Mouse (Mus musculus) midbrain, embryonic 15.5 days (tissue): ENCODE results near the gene Rnase4. TPM values are rescaled to one million over a fixed set of nuclear protein-coding genes. Genes with fewer than 3 reads are reported as not detected.

Experiments used
- ATAC-seq: fragments of 200-750 bp; cut with Nextera tagmentation; replicated peaks from 2 replicates; pipeline ENCODE4 v1.8.0; 2017; ENCODE audit warnings: moderate TSS enrichment
- H3K27ac ChIP-seq: fragments of 300-500 bp; sonication (generic); 2 replicates; pipeline ENCODE4 v1.5.1; 2015; ENCODE audit warnings: mild to moderate bottlenecking, inconsistent platforms
- H3K27me3 ChIP-seq: fragments of 300-500 bp; sonication (generic); replicated peaks from 2 replicates; pipeline ENCODE4 v1.6.1; 2015; ENCODE audit warnings: inconsistent platforms
- H3K36me3 ChIP-seq: fragments of 300-500 bp; sonication (generic); replicated peaks from 2 replicates; pipeline ENCODE4 v1.6.1; 2015; ENCODE audit warnings: inconsistent platforms
- H3K4me1 ChIP-seq: fragments of 300-500 bp; sonication (generic); 2 replicates; pipeline ENCODE4 v1.6.1; 2015; ENCODE audit warnings: inconsistent platforms
- H3K4me2 ChIP-seq: fragments of 300-500 bp; sonication (generic); 2 replicates; pipeline ENCODE4 v1.6.1; 2015; ENCODE audit warnings: inconsistent platforms, mild to moderate bottlenecking, moderate library complexity
- H3K4me3 ChIP-seq: fragments of 300-500 bp; sonication (generic); 2 replicates; pipeline ENCODE4 v1.5.1; 2015; ENCODE audit warnings: mild to moderate bottlenecking, inconsistent platforms
- H3K9ac ChIP-seq: fragments of 300-500 bp; sonication (generic); 2 replicates; pipeline ENCODE4 v1.6.1; 2015; ENCODE audit warnings: mild to moderate bottlenecking, inconsistent platforms
- H3K9me3 ChIP-seq: fragments of 300-500 bp; sonication (generic); 2 replicates; pipeline ENCODE4 v1.6.1; 2016; ENCODE audit warnings: inconsistent platforms
- WGBS: fragments of 180-500 bp; shearing (Covaris S2); methylation state at CpG from one replicate; pipeline ENCODE4 v1.1.7; 2015; ENCODE audit warnings: mixed read lengths; 5-methylcytosine and 5-hydroxymethylcytosine counted together
- polyA plus RNA-seq: library from polyadenylated mRNA; unstranded; fragments of >200 nt; fragmentation: Nextera tagmentation; extraction: Ambion mirVana; gene quantifications from 2 replicates; pipeline ENCODE4 v1.2.1, GENCODE M21; 2015

Rnase4 gene
- polyA plus RNA-seq: 13.9 and 15.6 TPM in 2 replicates

DNA sequence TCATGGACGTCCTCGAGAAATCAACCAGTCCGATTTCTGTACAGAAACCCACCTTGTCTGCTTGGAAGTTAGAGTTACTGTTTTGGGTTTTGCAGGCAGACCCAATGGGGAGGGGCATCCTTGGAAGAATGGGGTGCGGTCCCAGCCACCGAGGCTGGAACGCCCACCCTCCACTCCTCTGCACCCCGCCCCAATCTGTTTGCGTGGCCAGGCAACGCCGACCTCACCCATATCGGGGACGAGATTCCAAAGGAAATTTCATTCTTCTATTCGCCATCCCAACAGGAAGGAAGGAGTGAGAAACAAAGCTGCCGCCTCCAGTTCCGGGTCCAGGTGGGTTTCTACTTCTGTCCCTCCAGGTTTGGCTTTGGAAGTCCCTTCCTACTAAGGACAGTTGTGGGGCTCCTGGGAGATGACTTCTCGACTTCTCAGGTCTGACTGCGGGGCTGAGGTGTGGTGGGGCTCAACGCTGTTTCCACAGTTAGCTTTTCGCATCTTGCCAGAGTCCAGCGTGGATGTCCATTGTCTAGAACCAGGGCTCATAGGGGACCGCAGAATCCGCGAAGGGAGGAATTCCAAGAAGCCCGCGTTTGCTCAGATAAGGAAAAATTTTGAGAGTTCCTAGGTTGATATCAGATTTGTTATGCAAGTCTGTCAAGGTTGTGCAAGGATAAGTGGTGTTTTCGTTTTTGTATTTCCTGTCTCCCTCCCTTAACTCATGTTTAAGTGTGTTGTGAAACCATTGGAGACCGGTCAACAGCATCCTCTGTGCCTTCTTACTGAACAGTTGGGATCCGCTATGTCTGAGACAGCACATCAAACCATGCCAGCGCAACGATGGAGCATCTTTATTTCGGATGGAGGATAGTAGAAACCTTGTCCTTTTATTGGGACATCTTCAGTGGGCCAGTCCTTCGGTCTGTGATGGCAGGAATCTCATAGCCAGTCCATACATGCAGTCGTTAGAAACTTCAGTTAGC lies at the start of gene Rnase4, which contains the start of gene Ang:
Gene Rnase4, plus strand, starts transcription at position 157 of the 980 bp plus-strand sequence.
Gene Ang, plus strand, starts transcription at position 230 of the 980 bp plus-strand sequence.
- 9% methylated on average over 33 of the region's 33 CpGs for WGBS
- H3K27me3 ChIP-seq: peaks cover 3% of the 10 kb centered on the region; the same call in 1 of the 2 replicates
- no peaks in the 10 kb centered on the region for H3K36me3 ChIP-seq
- H3K9me3 ChIP-seq: no peaks in the 10 kb centered on the region
- H3K4me1 ChIP-seq: peaks cover 14% of the 10 kb centered on the region; the same call in 1 of the 2 replicates
- peak within 1 kb of the TSS; percentile 77 for H3K27ac ChIP-seq
- peak within 1 kb of the TSS; percentile 69 for H3K4me2 ChIP-seq
- peak; percentile 35 for ATAC-seq
- H3K9ac ChIP-seq: peak within 1 kb of the TSS; percentile 67
- peak within 1 kb of the TSS; percentile 73 for H3K4me3 ChIP-seq

DNA sequence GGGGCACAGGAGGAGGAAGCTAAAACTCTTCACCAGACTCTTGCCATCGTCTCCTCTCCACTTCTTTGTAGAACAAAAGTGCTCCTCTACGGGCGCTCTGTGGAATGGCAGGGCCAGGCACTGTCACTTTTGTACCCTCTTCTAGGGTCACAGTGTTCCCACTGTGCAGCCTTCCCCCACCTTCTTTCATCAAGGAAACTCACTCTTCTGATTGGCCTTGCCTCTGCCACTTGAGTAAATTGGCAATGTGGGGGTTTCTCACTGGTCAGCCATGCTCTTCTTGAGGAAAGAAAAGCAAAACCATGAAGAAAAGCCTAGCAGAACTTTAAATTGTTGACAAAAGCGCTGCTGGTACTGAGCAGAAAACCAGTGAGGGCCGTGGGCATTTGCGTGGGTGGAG lies 49.1 kb upstream of the Rnase4 start, which contains the start of gene Rnase9:
Gene Rnase9, minus strand, starts transcription at position 101 of the 400 bp plus-strand sequence.
- no peaks in the 10 kb centered on the region for H3K27me3 ChIP-seq
- H3K4me3 ChIP-seq: no peak within 1 kb of the TSS
- no peak for ATAC-seq
- no peaks in the 10 kb centered on the region for H3K9me3 ChIP-seq
- no peaks in the 10 kb centered on the region for H3K4me1 ChIP-seq
- H3K4me2 ChIP-seq: no peak within 1 kb of the TSS
- WGBS: 66% methylated on average over 6 of the region's 6 CpGs
- H3K9ac ChIP-seq: no peak within 1 kb of the TSS
- H3K36me3 ChIP-seq: no peaks in the 10 kb centered on the region
- no peak within 1 kb of the TSS for H3K27ac ChIP-seq

DNA sequence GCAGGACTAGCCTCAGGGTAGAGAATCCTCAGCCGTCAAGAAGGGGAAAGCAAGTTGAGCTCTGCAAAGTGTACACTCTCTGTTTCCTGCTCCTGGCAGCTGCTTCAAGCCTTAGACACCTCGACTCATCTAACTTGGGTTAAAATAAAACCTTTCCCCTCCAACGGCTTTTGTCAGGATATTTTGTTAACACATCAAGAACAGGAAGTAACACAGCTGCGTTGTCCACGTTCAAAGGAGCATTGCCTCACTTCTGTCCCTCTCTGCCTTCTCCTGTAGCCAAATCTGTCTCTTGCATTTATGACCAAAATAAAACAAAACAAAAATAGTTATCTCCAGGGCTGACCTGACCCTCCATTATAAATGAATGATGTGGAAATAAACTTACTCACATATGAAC lies 43.0 kb upstream of the Rnase4 start:
- Histone ChIP-seq H3K4me2 (no peak overlapping the region), H3K9ac (no peak overlapping the region), H3K27me3 (no peaks in the 10 kb centered on the region), H3K36me3 (no peaks in the 10 kb centered on the region), H3K4me3 (no peak overlapping the region), H3K9me3 (no peaks in the 10 kb centered on the region), H3K4me1 (no peaks in the 10 kb centered on the region), H3K27ac (no peak overlapping the region)
- ATAC-seq: no peak
- WGBS: 70% methylated on average over 5 of the region's 5 CpGs

DNA sequence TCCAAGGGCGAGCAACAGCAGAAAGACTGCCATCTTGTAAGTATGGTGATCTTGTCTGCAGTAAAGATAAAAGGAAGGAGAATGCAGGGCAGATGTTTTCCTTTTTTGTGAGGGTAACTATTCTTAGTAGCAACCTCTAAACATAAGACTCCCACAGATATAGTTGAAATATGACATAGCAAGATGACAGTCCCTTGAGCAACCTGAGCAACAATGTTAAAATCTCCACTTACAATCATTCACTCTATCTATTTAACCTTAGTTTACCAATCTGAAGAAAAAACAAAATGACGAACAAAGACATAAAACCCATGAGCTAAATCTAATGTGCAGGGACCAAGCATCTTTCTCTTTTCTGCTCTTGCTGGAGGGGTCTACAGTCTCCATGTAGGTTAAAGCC lies 40.8 kb upstream of the Rnase4 start, which contains the start of gene Rnase11:
Gene Rnase11, minus strand, starts transcription at position 101 of the 400 bp plus-strand sequence.
- no peaks in the 10 kb centered on the region for H3K9me3 ChIP-seq
- no peak for ATAC-seq

DNA sequence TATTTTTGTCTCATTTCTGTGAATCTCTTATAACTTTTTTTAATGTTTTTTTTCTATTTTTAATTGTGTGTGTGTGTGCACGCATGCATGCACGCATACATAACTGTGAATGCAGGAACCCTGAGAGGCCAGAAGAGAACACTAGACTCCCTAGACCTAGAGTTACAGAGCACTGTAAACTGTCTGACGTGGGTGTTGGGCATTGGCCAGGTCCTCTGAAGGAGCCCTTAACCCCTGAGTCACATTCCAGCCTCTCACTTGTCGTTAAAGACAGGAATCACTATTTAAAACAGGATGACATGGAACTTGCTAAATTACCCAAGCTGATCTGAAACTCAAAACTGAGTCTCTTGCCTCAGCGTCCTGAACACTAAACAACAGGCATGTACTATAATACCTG lies 38.9 kb upstream of the Rnase4 start:
- Histone ChIP-seq H3K27me3 (no peaks in the 10 kb centered on the region), H3K36me3 (no peaks in the 10 kb centered on the region), H3K27ac (no peak overlapping the region), H3K9ac (no peak overlapping the region), H3K4me3 (no peak overlapping the region), H3K4me1 (no peaks in the 10 kb centered on the region), H3K4me2 (no peak overlapping the region), H3K9me3 (no peaks in the 10 kb centered on the region)
- no peak for ATAC-seq
- WGBS: 76% methylated on average over 5 of the region's 5 CpGs

More for the DNA sequence above, 40.8 kb upstream of the Rnase4 start, which contains the start of gene Rnase11:
- no peaks in the 10 kb centered on the region for H3K36me3 ChIP-seq
- no peak within 1 kb of the TSS for H3K27ac ChIP-seq
- no peak within 1 kb of the TSS for H3K4me2 ChIP-seq
- WGBS: 93% methylated on average over 2 of the region's 2 CpGs
- H3K27me3 ChIP-seq: no peaks in the 10 kb centered on the region
- no peak within 1 kb of the TSS for H3K4me3 ChIP-seq
- H3K4me1 ChIP-seq: no peaks in the 10 kb centered on the region
- no peak within 1 kb of the TSS for H3K9ac ChIP-seq

DNA sequence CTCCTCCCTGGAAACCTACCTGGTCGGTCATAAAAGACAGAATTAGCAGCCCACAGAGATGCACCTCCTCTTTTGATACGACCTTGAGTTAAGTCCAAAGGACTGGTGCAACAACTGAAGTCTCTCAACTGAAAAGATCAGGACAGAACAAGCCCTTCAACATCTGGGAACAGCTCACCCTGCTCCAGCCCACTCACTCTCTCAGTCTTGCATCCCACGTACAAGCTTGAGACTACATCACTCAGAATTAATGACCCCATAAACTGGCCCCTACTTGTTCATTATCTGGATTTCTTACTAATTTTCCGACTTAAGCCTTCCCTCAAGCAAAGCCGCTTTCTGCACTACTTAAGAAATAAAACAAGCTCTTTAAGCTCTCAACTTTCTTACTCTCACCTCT lies 37.7 kb upstream of the Rnase4 start:
- 54% methylated on average over 5 of the region's 5 CpGs for WGBS
- ATAC-seq: no peak

DNA sequence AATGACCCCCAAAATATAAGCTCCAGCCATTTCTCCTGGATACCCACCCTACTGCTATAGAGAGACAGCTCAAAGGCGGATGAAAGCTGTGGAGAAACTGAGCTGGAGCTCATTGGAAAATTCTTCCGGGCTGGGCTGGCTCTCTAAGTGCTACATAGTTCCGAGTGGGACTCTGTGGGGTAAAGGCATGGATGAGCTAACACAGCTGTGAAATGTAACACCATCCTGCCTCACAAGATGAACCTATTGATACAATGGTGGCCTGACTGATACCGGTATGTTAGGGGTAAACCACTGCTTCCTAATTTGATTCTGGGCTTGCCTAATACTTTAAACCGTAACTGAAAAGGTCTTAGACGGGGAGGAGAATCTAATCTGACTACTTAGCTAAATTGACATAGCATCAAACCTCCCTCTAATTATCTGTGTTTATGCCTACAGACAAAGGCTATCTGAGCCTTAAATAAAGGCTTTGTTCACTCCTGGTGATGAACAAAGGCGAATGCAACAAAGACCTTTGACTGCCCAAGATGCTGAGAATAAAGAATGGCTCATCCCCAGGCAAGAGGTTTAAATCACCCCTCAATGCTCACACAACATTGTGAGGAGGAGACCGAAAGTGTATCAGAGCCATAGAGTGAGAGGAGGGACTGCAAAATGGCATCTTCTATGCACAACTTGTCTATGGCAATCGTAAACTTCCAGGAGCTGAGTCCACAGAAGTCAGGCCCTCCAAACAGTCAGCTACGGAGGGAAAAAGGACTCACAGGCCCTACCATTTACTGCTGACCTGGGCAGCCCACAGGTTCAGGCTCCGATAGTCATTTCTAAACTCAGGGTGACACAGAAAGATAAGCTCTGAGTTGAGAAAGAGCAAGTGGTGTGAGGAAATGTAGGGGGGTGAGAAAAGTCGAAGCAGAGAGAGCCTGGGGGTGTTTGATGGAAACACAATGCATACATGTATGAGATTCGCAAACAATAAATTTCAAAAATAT lies 36.3 kb upstream of the Rnase4 start:
- Histone ChIP-seq H3K4me1 (no peaks in the 10 kb centered on the region), H3K27me3 (no peaks in the 10 kb centered on the region), H3K4me2 (no peak overlapping the region), H3K9ac (no peak overlapping the region), H3K36me3 (no peaks in the 10 kb centered on the region), H3K4me3 (no peak overlapping the region), H3K27ac (no peak overlapping the region), H3K9me3 (no peaks in the 10 kb centered on the region)
- WGBS: 19% methylated on average over 13 of the region's 13 CpGs
- no peak for ATAC-seq

More for the DNA sequence above, 37.7 kb upstream of the Rnase4 start:
- no peak overlapping the region for H3K4me2 ChIP-seq
- no peaks in the 10 kb centered on the region for H3K4me1 ChIP-seq
- no peaks in the 10 kb centered on the region for H3K36me3 ChIP-seq
- no peak overlapping the region for H3K4me3 ChIP-seq
- H3K9me3 ChIP-seq: no peaks in the 10 kb centered on the region
- H3K27me3 ChIP-seq: no peaks in the 10 kb centered on the region
- no peak overlapping the region for H3K9ac ChIP-seq
- no peak overlapping the region for H3K27ac ChIP-seq

DNA sequence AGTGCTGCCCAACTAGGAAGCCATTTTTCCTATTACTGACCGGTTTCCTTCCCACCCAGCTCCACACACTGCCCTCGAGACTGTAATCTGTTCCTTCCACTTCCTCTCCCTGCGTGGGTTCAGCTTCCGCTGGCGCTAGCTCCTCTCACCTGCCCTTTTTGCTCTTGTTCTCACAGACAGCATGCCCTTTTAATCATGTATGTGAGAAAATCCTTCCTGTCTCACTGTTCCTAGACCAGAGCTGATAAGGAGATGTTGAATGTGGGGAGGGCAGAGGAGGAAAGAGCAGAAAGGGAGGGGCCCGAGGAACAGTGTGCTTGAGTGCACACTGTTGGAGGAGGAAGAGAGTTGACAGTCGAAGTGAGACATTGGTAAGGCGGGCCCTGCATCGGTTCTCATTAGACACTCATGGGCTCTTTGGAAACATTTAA lies 33.5 kb upstream of the Rnase4 start, which contains the start of gene Rnase12:
Gene Rnase12, minus strand, starts transcription at position 261 of the 431 bp plus-strand sequence.
- no peak within 1 kb of the TSS for H3K27ac ChIP-seq
- H3K4me3 ChIP-seq: no peak within 1 kb of the TSS
- WGBS: 73% methylated on average over 9 of the region's 9 CpGs
- H3K4me2 ChIP-seq: no peak within 1 kb of the TSS
- no peaks in the 10 kb centered on the region for H3K36me3 ChIP-seq
- H3K9me3 ChIP-seq: no peaks in the 10 kb centered on the region
- H3K27me3 ChIP-seq: no peaks in the 10 kb centered on the region
- no peak within 1 kb of the TSS for H3K9ac ChIP-seq
- no peak for ATAC-seq
- 0 out of 2 replicates have a peak, but pooled peaks cover 6% of the 10 kb centered on the region for H3K4me1 ChIP-seq

DNA sequence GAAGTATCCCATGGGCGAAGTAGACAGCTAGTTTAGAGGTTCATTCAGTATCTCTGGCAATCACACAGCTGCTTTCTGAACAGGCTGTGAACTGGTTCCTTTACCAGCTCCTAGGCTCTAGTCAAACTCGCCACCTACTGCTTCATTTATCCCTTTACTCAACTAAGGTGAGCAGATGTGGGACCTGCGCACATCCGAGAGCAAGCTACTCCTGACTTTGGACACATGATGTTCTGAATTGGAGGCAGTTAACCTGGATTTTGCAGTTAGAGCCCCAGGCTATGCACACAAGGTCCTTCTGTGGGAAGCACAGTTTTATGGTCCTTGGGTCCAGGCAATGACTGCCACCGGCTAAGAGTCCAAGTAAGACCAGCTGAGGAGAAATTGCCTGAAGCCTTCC lies 30.1 kb upstream of the Rnase4 start:
- no peak overlapping the region for H3K4me3 ChIP-seq
- no peaks in the 10 kb centered on the region for H3K27me3 ChIP-seq
- no peak for ATAC-seq
- 89% methylated on average over 5 of the region's 5 CpGs for WGBS
- H3K9ac ChIP-seq: no peak overlapping the region
- no peak overlapping the region for H3K4me2 ChIP-seq
- H3K9me3 ChIP-seq: no peaks in the 10 kb centered on the region
- H3K27ac ChIP-seq: no peak overlapping the region
- no peaks in the 10 kb centered on the region for H3K36me3 ChIP-seq
- H3K4me1 ChIP-seq: peaks cover 9% of the 10 kb centered on the region; the same call in 1 of the 2 replicates

DNA sequence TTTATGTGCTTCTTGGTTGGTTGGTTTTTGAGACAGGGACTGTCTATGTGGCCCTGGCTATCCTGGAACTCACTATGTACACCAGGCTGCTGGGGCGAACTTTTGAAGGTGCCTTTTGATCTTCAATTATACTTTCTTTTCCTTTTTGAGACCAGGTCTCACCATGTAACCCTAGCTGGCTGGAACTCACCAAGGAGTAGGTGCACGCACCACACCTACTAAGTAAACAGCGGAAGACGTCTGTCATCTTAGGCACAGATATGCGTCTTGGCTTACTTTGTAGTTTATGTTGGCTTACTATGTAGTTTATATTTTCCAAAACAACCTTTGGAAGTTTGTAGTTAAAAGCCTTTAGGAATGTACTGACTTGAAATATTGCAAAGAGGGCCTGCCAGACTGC lies 21.9 kb upstream of the Rnase4 start:
- Histone ChIP-seq H3K27me3 (no peaks in the 10 kb centered on the region), H3K9me3 (no peaks in the 10 kb centered on the region), H3K27ac (no peak overlapping the region), H3K36me3 (no peaks in the 10 kb centered on the region), H3K4me2 (no peak overlapping the region), H3K4me3 (no peak overlapping the region), H3K4me1 (peaks cover 10% of the 10 kb centered on the region; the same call in 1 of the 2 replicates), H3K9ac (no peak overlapping the region)
- whole genome bisulfite sequencing: 92% methylated on average over 5 of the region's 5 CpGs
- ATAC-seq: no peak

DNA sequence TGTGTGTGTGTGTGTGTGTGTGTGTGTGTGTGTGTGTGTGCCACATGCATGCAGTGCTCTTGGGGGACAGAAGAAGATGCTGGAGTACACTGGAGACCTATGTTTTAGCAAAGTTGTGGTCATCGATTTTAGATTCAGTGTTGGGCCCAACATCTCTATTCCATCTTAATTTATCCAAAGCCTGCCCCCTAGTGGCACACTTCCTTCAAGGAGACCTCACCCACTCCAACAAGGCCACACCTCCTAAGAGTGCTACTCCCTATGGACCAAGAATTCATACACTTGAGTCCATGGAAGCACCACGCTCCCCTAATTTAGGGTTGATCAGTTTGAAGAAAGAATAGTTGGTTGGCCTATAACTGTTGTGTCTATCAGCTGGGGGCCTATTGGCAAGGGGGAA lies 21.3 kb upstream of the Rnase4 start:
- Histone ChIP-seq H3K27ac (no peak overlapping the region), H3K9ac (no peak overlapping the region), H3K4me2 (no peak overlapping the region), H3K27me3 (no peaks in the 10 kb centered on the region), H3K4me1 (peaks cover 10% of the 10 kb centered on the region; the same call in 1 of the 2 replicates), H3K36me3 (no peaks in the 10 kb centered on the region), H3K4me3 (no peak overlapping the region), H3K9me3 (no peaks in the 10 kb centered on the region)
- ATAC-seq: no peak
- WGBS: 87% methylated on average over 2 of the region's 2 CpGs
